Comparison of ENCODE assay signal across 1 mouse cellular context in the genomic region with DNA sequence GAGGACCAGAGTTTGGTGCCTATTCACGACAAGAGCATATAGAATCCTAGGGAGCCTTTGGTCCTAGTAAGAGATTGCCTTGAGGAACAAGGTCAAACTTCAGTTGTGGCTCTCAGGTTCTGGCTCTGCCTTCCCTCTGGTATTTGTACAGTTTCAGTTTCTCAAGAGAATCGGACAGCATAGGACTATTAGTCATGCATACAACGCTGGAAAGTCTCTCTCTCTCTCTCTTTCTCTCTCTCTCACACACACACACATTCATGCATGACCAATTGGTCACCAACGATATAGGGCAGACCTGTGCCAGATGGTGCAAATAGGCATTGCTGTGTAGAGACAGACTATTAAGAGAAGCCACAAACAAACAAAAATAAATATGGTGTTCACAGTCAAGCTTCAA.
TF ChIP-seq lines count a peak whose summit lies in the region.

No protein-coding gene starts in this region.

TF ChIP-seq in MEL, 35 proteins besides CTCF, POLR2A, EP300 and RAD21 (continued from another document):
- no peak for TF ChIP-seq UBTF (IDR thresholded peaks at IDR 0.05; ENCODE audit: borderline replicate concordance, insufficient read depth, low read depth, low read length)
- no peak for TF ChIP-seq MXI1 (IDR thresholded peaks at IDR 0.05; ENCODE audit: low read depth, low read length)
- TF ChIP-seq ZC3H11A (IDR thresholded peaks at IDR 0.05; ENCODE audit: low read depth, low read length), result no peak
- no peak for TF ChIP-seq SMC3 (IDR thresholded peaks at IDR 0.05; ENCODE audit: low read depth, low read length)
- no peak for TF ChIP-seq MAZ (IDR thresholded peaks at IDR 0.05; ENCODE audit: low read depth, low read length)
- no peak for TF ChIP-seq NRF1 (IDR thresholded peaks at IDR 0.05; ENCODE audit: insufficient read depth, low read depth, low read length, poor library complexity, severe bottlenecking)
- TF ChIP-seq MAFK (IDR thresholded peaks at IDR 0.05; ENCODE audit: borderline replicate concordance, low read depth, low read length), result no peak
- no peak for TF ChIP-seq GATA1 (IDR thresholded peaks at IDR 0.05; ENCODE audit: low read depth, low read length)
